Mouse (Mus musculus): ENCODE results near the gene Plcb4.

DNA sequence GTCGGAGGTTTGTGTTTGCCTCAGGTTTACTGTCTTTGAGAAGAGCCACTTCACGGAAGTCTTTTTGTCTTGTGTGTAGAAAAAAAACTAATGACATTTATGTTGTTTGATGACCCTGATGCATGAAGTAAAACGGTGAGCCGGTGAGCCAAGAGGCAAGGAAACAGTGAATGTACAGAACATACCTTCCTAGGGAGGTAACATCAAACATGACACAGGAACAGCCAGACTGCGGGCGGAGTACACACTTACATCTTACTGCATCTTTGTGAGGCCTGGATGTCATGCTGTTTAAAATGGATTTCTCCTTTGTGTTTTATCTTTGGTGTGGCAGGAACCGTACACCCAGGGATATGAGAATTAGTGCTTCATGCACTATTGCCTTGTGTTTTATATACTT lies 340.1 kb downstream of the Plcb4 start:
- no peak for TF ChIP-seq CTCF (IDR thresholded peaks at IDR 0.05; ENCODE audit: insufficient read depth, low read length)
- no peak for TF ChIP-seq POLR2A (IDR thresholded peaks at IDR 0.05; ENCODE audit: borderline replicate concordance, extremely low read depth, low read depth, low read length)
